Mouse (Mus musculus) activated CD4-positive, CD25-positive, alpha-beta regulatory T cell, adult 4 months (primary cell): ENCODE data around the gene Nos1ap. TPM values are rescaled to one million over a fixed set of nuclear protein-coding genes. Genes with fewer than 3 reads are reported as not detected.

Experiments used
- ATAC-seq: one replicate; pipeline ENCODE4 v1.8.0; 2017
- polyA plus RNA-seq, 2 experiments: library from polyadenylated mRNA; unstranded; fragments of 100-300 nt; shearing (Covaris generic); gene quantifications; one replicate each; pipeline ENCODE4 v1.2.1; 2017

The Nos1ap gene
- polyA plus RNA-seq, 2 experiments from 2014 or later, result not detected

DNA sequence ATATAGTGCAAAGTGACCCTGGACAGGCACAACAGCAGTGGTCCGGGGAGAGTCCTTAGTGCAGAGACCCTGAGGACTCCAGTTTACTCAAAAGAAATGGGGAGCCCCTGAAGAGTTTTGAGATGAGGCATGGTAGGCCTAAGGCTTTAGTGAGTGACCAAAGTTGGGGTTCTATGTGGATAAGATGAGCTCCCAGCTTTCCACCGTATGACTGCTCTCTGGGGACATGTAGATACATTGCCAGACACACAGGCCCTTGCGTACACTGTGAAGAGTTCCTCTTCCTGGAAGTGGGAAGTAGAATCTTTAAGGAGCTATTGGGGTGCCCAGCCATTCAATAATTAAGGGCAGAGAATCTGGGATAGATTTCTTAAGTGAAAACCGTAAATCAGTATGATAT lies 90.2 kb downstream of the Nos1ap start:
- no peak for ATAC-seq

DNA sequence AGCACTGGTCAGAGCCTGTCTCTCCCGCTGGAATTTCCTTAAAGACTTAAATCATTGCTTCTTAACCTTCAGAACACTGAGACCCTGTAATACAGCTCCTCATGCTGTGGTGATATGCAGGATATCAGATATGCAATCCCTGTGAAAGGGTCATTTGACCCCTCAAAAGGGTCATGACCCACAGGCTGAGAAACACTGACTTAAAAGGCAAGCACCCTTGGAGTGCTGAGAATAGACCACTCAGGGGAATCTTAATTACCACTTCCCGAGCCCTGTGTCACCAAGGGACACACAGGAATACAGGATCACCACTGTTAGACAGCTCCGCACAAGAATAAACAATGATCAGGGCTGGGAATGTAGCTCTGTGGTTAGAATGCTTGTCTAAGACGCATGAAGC lies 91.0 kb downstream of the Nos1ap start:
- ATAC-seq, result no peak

DNA sequence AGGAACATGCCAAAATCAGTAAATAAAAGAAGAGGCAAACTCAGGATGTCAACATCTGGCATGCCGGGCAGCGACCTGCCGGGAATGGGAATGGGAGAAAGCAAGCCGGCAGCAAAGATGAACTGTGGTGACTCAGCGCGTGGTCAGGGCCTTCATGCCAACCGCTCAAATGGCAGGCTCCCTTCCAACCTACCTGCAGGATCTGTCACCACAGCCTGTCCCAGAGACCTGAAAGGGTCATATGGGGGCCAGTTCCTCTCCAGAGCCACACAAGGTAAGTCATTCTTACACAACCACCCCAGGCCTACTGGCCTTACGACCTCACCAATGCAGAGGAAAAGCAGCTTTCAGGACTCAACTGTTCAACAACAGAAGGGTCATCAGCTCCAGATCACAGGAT lies 93.4 kb downstream of the Nos1ap start:
- no peak for ATAC-seq

DNA sequence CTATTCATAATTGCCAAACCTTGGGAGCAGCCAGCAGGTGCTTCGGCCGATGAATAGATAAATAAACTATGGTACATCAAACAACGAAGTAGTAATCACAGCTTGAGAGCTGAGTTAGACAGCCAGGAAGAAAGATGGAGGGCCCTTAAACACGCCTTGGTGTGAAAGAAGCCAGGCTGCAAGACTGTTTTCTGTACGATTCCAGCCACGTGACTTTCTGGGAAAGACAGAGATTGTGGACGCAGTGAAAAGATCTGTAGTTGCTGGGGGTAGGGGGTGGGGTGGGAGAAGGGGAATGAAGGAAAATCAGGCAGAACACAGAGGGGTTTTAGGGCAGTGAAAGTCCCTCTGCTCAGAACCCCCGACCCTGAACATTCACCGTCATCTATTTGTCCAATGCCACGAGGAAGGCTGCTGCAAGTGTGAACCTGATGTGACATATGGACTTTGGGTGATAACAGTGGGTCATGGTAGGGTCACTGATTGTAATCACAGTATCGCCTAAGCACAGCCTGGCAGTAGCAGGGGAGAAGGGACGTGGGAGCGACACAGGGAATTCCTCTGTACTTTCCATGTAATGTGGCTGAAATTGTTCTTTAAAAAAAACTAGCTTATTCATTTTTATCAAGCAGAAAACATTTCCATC lies 94.0 kb downstream of the Nos1ap start:
- no peak for ATAC-seq

DNA sequence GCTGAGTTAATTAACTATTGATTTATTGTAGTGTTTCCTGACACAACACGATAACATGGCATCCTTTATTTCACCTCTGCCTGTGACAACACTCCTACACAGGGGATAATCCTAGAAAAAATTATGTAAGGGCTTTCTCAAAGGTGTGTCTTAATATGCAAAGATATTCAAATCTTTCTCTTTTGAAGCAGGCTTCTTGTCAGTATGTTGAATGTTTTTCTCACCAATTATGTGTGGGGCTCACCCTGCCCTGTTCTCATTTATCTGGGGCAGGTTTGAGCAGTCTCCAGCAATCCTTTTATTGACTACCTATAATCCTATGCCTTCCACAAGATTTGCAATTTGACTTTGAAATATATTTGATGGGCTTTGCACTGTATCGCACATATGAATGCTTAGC lies 97.1 kb downstream of the Nos1ap start:
- ATAC-seq, result no peak

DNA sequence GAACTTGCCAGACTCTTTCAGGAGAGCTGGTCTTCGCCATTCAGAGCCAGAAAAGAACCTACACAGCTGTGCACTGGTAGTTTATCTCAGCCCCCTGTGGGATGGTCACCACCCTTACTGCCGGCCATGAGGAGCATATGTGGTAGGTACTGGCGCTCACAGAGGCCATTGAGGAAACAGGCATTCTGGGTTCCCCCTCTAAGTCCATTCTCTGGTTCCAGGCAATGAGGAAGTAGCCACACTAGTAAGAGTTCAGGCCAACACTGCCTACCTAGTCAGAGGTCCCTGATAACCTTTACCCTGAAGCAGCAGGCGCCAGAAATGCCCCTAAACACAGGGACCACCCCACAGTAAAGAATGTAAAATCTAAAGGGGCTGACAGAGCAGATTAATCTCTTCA lies 97.6 kb downstream of the Nos1ap start:
- ATAC-seq, result no peak

DNA sequence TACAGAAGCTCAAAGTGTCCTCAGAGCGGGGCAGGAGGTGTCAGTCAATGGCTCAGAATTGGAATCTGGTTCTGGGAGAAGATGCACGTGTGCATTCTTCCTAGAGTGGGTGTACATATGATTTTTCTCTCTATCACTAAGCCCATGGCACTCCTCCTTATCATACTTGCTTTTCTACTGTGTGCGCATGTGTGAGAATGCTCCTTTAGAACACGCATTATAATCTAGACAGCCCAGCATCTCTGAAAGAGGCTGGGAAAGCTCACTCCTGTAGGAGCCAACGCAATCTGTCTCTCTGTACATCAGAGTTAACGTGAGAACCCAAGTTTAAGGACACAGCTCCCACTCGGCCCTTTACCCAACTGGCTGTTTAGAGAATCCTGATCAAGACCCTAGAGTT lies 99.7 kb downstream of the Nos1ap start:
- no peak for ATAC-seq

DNA sequence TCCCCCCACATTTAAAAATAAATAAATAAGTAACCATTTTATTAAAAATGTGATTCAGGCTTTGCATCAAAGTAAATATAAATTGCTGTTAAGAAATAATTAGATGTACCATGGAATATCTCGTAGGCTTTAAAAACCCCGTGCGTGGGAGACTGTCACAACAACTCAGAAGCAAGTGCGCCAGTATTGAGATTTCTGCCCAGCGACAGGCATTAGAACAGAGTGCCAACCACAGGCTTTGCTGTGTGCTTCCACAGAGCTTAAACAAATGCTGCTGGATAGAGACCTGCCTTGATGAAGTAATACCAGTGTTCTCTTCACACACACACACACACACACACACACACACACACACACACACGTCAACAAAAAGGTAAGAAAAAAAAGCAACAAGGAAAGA lies 100.2 kb downstream of the Nos1ap start:
- ATAC-seq, result no peak

DNA sequence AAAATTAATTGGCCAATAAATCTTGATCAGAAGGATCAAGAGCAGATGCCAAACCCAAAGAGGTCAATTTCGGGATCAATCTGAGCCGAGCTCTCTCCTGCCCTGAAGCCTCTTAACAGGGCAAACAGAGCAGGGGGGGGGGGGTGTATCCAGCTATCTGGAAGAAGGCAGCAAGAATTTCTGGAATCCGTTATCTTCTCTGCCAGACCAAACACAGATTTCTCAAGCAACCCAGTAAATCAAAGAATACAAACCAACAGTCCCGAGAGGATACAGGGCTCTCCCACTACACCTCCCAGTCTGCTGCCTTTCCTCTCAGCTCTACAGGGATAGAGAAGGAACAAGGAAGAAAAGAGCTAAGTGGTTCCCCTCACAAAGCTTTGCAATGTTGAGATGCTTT lies 104.5 kb downstream of the Nos1ap start:
- no peak for ATAC-seq

DNA sequence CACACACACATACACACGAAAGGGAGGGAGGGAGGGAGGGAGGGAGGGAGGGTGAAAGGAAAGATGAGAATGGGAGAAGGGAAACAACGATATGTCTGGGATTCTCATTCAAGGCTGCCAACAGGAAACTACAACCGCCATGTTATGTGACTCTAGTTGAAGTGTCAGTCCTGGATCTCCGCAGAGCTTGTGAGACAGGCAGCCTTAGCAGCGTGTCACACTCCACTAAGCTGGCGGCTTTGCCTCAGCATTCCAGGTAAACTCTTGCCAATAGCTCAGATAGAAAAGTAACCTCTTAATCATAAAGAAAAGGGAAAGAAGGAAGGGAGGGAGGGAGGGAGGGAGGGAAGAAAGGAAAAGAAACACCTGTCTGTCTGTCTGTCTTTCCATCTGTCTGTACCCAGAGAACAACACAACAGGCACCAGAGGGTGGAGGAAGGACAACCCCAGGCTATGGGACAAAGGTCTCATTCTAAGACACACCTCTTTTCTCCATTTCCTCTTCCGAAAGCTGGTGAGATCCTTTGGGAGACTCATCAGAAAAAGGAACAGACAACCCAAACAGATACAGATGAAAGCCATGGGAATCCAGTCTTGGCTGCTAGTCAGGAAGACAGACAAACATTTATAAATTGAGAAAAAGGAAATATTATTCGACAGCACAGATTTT lies 107.3 kb downstream of the Nos1ap start:
- no peak for ATAC-seq

DNA sequence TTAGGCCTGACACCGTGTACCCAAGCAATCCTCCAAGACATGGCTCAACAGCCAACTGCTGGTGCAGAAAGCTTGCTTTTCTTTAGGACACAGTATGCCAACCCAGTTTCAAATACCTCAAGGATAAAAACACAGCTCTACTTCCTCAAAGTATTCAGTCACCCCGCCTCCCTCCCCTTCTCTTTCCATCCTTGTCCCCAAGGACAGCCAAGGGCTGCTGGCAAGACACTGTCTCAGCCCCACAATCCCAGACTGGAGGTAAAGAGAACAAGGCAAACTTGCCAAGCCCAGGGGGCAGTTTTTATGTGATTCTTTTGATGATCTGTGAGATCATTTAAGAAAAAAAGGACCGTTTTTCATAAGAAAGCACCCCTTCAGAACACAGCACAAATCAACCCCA lies 108.6 kb downstream of the Nos1ap start:
- no peak for ATAC-seq

DNA sequence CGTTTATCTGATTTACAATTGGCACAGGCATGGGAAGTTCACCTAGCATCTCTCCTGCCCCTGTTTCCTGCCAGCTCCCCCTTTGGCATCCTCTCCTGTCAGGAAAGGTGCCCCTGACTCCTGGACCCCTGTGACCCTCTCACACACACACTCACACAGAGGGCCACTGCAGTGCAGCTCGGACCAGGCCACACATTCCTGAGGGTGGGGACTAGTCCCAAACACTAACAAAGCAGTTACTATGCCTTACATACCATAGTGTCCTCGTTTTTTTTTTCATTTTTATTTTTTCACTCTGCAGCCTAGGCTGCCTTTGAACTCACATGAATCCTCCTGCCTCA lies 110.2 kb downstream of the Nos1ap start:
- no peak for ATAC-seq

DNA sequence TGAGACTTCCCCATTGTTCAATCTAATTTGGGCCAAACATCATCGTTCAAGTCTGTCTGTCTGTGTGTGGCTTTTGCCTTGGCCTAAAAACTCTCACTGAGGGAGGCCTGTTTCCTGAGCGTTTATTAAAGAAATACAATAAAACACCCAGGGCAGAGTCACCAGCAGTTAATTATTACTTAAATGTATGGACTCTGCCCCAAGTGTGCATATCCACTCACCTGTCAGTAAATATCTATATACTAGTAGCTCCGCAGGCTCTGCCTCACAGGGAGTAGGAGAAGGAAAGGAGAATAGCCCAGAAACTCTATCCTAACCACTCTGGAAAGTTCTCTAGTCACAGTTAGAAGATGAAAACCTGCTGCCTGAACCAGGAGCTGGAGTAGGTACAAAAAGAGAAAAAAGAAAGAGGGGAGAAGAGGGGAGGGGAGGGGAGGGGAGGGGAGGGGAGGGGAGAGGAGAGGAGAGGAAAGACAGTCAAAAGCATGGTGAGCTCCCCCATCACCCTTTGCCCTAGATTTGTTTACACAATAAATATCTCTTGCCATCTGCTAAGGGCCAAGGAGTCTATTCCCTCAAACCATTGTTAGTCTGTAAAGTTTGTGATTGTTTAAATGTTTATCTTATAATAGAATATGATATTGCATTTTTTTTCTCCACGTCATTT lies 110.7 kb downstream of the Nos1ap start:
- no peak for ATAC-seq

DNA sequence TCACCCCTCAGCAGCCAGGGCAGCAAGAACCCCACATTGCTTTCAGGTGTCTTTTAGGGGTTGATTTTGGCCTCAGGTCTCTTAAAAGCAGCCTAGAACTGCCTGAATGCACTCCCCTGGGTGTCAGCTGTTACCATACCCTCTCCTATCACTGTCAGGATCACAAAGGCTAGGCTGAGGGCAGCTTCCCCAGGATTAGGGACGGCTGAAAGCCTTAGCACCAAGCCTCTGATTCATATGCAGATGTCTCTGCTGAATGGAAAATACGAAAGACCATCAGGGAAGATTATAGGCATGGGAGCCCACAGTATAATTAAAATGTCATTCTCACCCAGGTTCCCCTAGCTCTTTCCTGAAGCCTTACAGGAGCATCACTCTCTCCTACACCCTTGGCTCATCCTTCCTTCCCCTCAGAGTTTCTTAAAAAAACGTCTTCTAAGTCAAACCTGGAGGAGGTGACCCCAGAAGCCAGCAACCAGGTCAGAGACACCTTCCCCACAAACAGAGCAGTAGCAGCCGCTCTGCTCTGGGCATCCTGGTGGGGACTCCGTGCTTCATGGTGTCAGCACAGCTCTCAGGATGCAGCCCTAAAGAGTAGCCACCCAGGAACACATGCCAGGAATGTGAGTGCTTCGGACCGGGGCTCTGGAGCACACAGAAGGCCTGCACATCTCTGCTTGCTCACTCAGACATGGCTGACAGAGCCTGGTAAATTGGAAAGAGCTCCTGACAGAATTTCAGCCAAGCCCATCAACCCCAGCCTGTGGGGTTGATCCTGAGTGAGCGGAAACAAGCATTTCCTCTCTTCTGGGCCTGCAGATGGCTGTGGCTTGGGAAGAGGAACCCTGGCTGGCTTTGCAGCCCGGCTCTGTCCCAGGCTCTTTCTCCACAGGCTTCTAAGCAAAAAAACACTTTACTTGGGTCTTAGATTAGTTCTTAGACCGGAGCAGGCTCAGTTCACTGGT lies 111.7 kb downstream of the Nos1ap start:
- ATAC-seq, result no peak

DNA sequence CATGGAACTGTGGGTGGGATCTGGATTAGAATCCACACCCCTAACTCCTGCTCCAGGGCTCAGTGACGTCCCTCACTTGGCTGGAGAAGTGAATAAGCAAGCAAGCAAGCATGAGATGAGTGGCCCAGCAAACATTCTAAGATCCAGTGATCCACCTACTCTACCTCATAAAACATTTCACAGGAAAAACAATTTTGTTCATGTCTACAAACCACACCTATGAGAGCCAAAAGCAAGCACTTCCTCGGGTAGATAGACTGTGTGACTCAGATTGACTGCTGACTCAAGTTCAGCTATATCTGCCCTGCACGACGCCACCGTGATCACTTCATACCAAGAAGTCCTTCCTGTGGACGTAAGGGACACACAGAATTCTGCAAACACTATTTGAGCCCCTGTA lies 116.2 kb downstream of the Nos1ap start:
- ATAC-seq, result no peak

DNA sequence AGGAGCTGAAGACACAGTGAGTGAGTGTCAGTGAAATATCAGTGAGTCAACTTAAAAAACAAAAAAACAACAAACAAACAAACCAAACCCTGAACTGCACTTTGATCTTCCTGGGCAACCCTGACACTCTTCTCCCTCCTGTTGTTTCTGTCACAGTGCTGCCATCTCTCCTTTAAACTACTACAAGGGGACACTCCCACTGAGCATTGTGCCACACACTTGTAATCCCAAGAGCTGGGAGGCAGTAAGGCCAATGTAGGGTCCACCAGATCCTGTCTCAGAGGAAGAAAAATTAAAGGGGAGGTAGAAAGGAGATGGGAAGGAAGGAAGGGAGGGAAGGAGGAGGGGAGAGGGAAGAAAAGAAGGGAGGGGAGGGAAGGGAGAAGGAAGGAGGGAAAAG lies 116.8 kb downstream of the Nos1ap start:
- no peak for ATAC-seq

DNA sequence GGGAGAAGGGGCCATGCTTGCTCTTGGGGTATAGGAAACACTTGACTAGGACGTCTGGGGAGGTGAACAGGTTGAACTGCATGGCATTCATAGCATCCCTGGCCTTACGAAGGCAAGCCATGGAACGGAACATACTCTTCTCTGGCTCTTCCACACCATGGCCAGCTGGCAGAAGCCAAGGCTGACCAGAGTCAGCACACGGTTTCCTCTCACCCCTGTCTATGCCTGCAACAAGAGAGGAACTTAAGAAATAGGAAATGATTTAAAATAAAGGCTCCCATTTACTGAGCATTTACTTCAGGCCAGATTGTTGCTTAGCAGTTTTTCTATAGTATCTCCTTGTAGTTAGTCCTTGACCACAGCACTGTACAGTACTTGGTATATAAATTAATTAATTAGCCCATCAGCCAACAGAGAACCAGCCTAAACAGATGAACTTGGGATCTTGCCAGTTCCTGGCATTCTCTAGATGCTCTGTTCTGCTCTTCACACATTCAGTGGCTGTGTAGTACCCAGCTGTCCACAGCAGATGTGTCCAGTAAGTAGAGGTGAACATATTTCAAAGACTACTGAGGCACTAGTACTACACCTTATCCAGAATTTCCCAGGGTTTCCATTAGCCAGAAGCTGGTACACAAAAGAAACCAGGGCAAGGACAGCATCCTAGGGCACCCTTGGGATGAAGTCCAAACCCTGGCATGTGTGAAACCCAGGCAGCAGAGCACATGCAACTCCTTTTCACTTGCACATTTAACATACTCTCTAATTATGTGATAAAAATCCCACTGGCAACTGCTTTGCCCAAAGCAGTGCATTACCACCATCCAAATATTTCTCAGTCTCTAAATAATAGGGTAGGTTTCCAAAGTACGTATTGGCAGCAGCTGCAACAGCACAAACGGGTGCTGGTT lies 123.3 kb downstream of the Nos1ap start:
- no peak for ATAC-seq

DNA sequence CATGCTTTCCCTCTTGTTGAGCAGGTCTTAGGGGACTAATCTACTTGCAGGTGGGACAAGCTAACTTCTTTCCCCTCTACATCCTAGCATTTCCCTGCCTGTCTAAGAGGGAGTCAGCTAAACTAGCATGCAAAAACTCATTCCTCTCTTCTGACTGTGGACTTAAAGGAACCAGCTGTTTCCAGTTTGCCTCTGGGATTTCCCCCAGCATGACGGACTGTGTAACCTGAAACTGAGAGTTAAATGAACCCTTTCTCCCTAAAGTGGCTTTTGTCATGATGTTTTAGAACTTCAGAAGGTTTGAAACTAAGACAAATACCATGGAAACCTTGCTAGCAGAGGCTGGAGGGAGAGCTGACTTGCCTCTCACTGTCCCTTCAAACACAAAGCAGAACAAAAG lies 127.5 kb downstream of the Nos1ap start:
- no peak for ATAC-seq

DNA sequence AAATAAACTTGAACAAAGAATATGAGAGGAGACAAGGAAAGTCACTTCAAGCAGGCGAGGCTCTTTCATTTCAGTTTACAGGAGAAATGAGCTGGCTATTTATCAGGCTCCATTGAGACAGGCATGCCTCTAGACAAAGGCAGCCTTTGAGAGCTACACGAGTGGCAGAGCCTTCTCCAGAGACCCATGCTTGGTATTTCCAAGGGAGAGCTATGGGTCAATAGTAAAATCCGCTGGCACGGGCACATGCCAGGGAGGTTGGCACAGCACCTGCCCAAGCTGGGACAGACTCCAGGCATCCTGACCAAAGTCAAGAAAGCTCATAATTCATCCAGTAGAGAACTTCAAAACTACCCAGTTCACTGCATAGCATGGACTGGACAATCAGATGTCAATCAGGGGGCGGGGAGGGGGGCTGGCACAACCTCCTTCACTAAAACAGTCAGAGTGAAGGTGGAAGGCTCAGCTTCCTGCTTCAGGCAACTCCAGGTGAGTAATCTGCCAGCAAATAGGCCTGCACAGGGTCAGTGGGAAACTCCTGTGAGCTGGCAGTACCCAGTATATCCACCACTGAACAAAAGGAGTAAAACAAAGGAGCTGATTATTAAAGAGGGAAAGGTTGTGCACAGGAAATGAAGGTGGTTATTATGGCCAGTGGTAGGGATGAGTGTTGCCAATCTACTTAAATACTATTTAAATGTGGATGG lies 129.6 kb downstream of the Nos1ap start:
- no peak for ATAC-seq

DNA sequence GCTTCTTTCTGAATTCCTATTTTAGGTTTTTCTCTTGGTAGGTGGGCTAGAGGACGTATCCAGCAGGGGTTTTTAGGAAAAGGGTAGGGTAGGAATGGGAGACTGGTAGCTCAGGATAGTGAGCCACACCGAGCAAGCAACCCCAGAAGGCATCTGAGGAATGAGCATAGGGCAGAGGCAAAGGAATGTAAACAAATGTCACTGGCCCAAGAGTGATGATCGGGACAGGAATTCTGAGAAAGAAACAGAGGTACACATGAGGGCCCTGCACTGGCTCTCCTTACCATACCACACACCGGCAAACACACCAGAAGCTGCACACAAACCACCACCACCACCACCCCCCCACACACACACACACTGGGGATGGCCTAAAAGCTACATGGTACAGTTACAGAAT lies 132.0 kb downstream of the Nos1ap start:
- ATAC-seq, result no peak

DNA sequence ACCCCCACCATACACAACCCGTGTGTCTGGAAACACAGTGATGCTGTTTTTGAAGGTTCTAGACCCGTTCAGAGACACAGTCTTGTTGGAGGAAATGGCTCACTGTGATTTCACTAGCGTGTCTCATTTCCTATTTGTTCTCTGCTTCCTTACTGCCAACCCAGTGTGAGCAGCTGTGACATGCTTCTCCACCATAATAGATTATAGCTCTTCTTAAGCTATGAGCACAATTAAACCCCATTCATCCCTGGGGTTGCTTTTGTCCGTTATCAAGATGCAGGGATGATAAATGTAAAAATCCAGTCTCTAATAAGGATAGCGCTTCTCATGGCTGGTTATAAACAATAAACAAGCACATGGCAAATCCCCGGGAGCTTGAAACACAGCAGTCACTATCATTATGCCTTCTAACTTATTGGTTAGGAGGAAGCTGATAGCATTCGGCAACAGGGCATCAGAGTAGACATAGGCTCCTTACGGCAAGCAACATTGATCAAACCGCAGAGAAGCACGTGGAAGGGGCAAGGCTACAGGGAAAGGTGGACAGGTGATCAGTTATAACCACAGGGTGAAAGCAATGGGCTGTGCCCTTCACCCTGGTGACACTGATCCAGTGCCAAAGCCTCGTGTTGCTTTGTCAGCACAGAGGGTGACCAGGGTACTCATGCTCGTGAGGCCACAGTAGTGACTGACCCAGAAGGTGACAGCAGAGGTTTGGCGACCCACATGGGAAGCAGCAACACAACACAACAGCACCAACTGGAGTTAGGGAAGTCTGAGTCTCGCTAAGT lies 133.6 kb downstream of the Nos1ap start:
- ATAC-seq, result no peak
